Mouse (Mus musculus): Measurements from ENCODE around the gene H2afj.

GRCm38 (mm10) chr6:136804705-136805408, 3.2 kb upstream of the H2afj start:
- TF ChIP-seq CTCF (IDR thresholded peaks at IDR 0.05; ENCODE audit: borderline replicate concordance, insufficient read depth, low read length) (no peak), POLR2A (IDR thresholded peaks at IDR 0.05; ENCODE audit: low read depth, low read length) (no peak)
